Mouse (Mus musculus) stomach, embryonic 14.5 days (tissue): ENCODE data around the gene Tmem11. TPM values are rescaled to one million over a fixed set of nuclear protein-coding genes. Genes with fewer than 3 reads are reported as not detected.
"Not testable (repeated sequence)": the region's sequence is repeated elsewhere in the genome, so short reads cannot be mapped to it uniquely, and the experiment has no call there.

Experiments used
- ATAC-seq: fragments of 200-750 bp; cut with Nextera tagmentation; 2 replicates; pipeline ENCODE4 v1.8.0; 2017; ENCODE audit warnings: low read depth, moderate TSS enrichment; ENCODE audit not compliant: insufficient number of reproducible peaks, insufficient read depth, low FRiP score
- H3K27ac ChIP-seq: fragments of 300-500 bp; sonication (generic); 2 replicates; pipeline ENCODE4 v1.5.1; 2014; ENCODE audit warnings: mild to moderate bottlenecking, low read length, moderate library complexity, mixed read lengths
- H3K27me3 ChIP-seq: fragments of 300-500 bp; sonication (generic); 2 replicates; pipeline ENCODE4 v1.6.1; 2014; ENCODE audit warnings: low read length, control low read depth, mixed read lengths; ENCODE audit not compliant: control insufficient read depth, insufficient read depth
- H3K36me3 ChIP-seq: fragments of 300-500 bp; sonication (generic); 2 replicates; pipeline ENCODE4 v1.6.1; 2014; ENCODE audit warnings: mild to moderate bottlenecking, control low read depth, low read length, moderate library complexity, mixed read lengths; ENCODE audit not compliant: control insufficient read depth, insufficient read depth
- H3K4me1 ChIP-seq: fragments of 300-500 bp; sonication (generic); 2 replicates; pipeline ENCODE4 v1.6.1; 2014; ENCODE audit warnings: low read length, control low read depth, mixed read lengths; ENCODE audit not compliant: control insufficient read depth, insufficient read depth
- H3K4me2 ChIP-seq: fragments of 300-500 bp; sonication (generic); replicated peaks from 2 replicates; pipeline ENCODE4 v1.6.1; 2014; ENCODE audit warnings: low read depth, low read length, control low read depth
- H3K4me3 ChIP-seq: fragments of 300-500 bp; sonication (generic); 2 replicates; pipeline ENCODE4 v1.5.1; 2014; ENCODE audit warnings: low read depth, low read length, control low read depth
- H3K9ac ChIP-seq: fragments of 300-500 bp; sonication (generic); replicated peaks from 2 replicates; pipeline ENCODE4 v1.6.1; 2014; ENCODE audit warnings: low read depth, mild to moderate bottlenecking, control low read depth, low read length, moderate library complexity, mixed read lengths
- H3K9me3 ChIP-seq: fragments of 300-500 bp; sonication (generic); 2 replicates; pipeline ENCODE4 v1.6.1; 2016; ENCODE audit warnings: low read depth, low read length, control low read depth; ENCODE audit not compliant: control insufficient read depth
- WGBS: fragments of 180-500 bp; shearing (Covaris S2); extraction: QIAGEN DNeasy Blood & Tissue Kit; methylation state at CpG from one replicate; pipeline ENCODE4 v1.1.7; 2014; 5-methylcytosine and 5-hydroxymethylcytosine counted together
- polyA plus RNA-seq: library from polyadenylated mRNA; unstranded; fragments of >200 nt; fragmentation: Nextera tagmentation; extraction: Ambion mirVana; gene quantifications from 2 replicates; pipeline ENCODE4 v1.2.1, GENCODE M21; 2014

The Tmem11 gene
- polyA plus RNA-seq, 1 experiment from 2014 or later: 74.9 TPM

DNA sequence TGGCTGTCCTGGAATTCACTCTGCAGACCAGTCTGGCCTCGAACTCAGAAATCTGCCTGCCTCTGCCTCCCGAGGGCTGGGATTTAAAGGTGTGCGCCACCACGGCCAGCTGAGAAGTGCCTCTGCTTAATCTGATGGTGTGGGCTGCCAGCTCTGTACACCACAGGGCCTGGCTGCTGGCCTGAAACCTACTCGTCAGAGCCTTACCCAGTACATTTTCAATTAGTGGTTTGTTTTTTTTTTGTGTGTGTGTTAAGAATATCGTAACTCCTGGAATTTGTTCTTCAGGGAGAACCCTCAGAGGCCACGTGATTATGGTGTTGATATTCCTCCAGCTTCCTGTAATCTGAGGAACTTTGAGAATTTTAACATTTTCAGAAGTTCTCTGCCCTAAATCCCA is 22.9 kb upstream of the Tmem11 start:
- H3K4me3 ChIP-seq: no peak overlapping the region
- H3K9ac ChIP-seq: no peak overlapping the region
- no peaks in the 10 kb centered on the region for H3K4me1 ChIP-seq
- no peak overlapping the region for H3K4me2 ChIP-seq
- H3K27me3 ChIP-seq: no peaks in the 10 kb centered on the region
- no peak overlapping the region for H3K27ac ChIP-seq
- 82% methylated on average over 7 of the region's 7 CpGs for WGBS
- peaks cover 20% of the 10 kb centered on the region for H3K36me3 ChIP-seq
- no peaks in the 10 kb centered on the region for H3K9me3 ChIP-seq
- ATAC-seq: no peak

DNA sequence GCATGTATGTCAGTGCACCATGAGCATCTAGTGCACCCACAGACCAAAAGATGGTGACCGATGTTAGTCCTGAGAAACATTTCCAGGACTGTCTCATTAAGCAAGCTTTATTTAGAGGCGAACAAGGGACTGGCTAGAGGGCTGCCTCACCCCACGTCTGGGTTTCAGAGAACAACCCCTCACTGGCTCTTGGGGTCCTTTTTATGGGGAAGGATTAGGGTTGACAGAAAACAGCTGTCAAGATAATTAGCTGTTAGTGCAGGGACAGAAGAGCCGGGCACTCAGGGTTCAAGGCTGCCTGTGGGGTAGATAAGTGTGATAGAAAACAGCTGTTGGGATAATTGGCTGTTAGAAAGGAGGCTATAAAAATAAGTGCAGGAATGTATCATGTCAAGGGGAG is 16.8 kb upstream of the Tmem11 start:
- no peaks in the 10 kb centered on the region for H3K9me3 ChIP-seq
- 19% methylated on average over 4 of the region's 4 CpGs for WGBS

GRCm38 (mm10) chr11:60890744-60891143 is 11.7 kb upstream of the Tmem11 start:
- H3K27ac ChIP-seq: no peak overlapping the region
- H3K27me3 ChIP-seq: no peaks in the 10 kb centered on the region
- WGBS: 45% methylated on average over 3 of the region's 3 CpGs
- no peak overlapping the region for H3K4me2 ChIP-seq
- peaks cover 3% of the 10 kb centered on the region; the same call in 1 of the 2 replicates for H3K4me1 ChIP-seq
- no peak overlapping the region for H3K9ac ChIP-seq
- H3K36me3 ChIP-seq: no peaks in the 10 kb centered on the region
- H3K9me3 ChIP-seq: no peaks in the 10 kb centered on the region
- no peak overlapping the region for H3K4me3 ChIP-seq
- ATAC-seq: no peak

More for the DNA sequence above, 16.8 kb upstream of the Tmem11 start:
- peak overlapping the region; percentile 55; the same call in 1 of the 2 replicates for H3K27ac ChIP-seq
- H3K27me3 ChIP-seq: no peaks in the 10 kb centered on the region
- H3K4me1 ChIP-seq: peaks cover 3% of the 10 kb centered on the region; the same call in 1 of the 2 replicates
- no peak overlapping the region for H3K4me3 ChIP-seq
- no peak overlapping the region for H3K9ac ChIP-seq
- no peaks in the 10 kb centered on the region for H3K36me3 ChIP-seq
- ATAC-seq: peak; percentile 67; the same call in 1 of the 2 replicates
- H3K4me2 ChIP-seq: 0 out of 2 replicates have a peak overlapping the region, but pooled peaks have one; percentile 5

- H3K27me3 ChIP-seq: no peaks in the 10 kb centered on the region
- H3K9ac ChIP-seq: no peak overlapping the region
- ATAC-seq: no peak
- no peak overlapping the region for H3K27ac ChIP-seq
- no peaks in the 10 kb centered on the region for H3K36me3 ChIP-seq
- H3K9me3 ChIP-seq: no peaks in the 10 kb centered on the region
- H3K4me3 ChIP-seq: no peak overlapping the region
- H3K4me2 ChIP-seq: no peak overlapping the region
- H3K4me1 ChIP-seq: no peaks in the 10 kb centered on the region
- WGBS: 67% methylated on average over 6 of the region's 6 CpGs
These were observed 11.2 kb upstream of the Tmem11 start for GRCm38 (mm10) chr11:60890286-60890685.

- ATAC-seq: no peak
- Histone ChIP-seq H3K27me3 (no peaks in the 10 kb centered on the region), H3K27ac (no peak overlapping the region), H3K9me3 (no peaks in the 10 kb centered on the region), H3K4me1 (no peaks in the 10 kb centered on the region), H3K9ac (no peak overlapping the region), H3K36me3 (no peaks in the 10 kb centered on the region), H3K4me2 (no peak overlapping the region), H3K4me3 (no peak overlapping the region)
- 69% methylated on average over 2 of the region's 2 CpGs for WGBS
These were observed 10.8 kb upstream of the Tmem11 start for GRCm38 (mm10) chr11:60889861-60890260.

DNA sequence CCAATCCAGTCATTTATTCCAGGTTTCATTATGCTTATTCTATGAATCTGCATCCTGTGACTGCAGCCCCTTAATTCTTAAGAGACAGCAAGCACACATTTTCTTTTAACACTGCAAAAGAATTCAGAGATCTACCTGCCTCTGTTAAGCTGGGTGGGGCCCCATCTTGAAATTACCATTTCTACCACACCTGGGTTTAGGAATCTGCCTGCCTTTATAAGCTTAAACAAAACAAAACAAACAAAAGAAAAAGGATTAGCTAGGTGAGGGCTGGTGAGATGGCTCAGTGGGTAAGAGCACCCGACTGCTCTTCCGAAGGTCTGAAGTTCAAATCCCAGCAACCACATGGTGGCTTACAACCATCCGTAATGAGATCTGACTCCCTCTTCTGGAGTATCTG is 7.9 kb upstream of the Tmem11 start:
- not testable (repeated sequence) for H3K27me3 ChIP-seq, H3K36me3 ChIP-seq, H3K9me3 ChIP-seq, H3K4me2 ChIP-seq, H3K4me3 ChIP-seq, H3K27ac ChIP-seq, ATAC-seq, H3K9ac ChIP-seq, H3K4me1 ChIP-seq
- 88% methylated on average over 2 of the region's 3 CpGs for WGBS

DNA sequence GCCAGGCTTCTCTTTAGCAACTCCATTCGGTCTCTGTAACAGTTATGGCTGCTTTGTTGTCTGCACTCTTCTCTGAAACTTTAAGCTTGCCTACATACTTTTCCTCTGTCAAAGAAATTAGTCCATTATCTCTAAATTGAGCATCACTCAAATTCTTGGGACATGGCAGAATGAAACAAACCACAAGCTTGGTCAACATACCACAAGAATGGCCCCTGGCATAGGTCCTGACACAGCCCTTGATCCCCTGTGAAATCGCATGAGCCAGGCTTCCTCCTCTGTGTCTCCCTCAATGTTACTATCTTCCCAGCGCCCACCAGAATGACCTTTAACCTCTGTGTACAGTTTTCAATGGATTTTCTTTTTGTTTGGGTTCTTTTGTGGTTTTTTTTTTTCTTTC is 3.3 kb upstream of the Tmem11 start:
- H3K27me3 ChIP-seq: no peaks in the 10 kb centered on the region
- no peak overlapping the region for H3K4me2 ChIP-seq
- H3K4me3 ChIP-seq: no peak overlapping the region
- no peak for ATAC-seq
- no peak overlapping the region for H3K27ac ChIP-seq
- H3K9ac ChIP-seq: no peak overlapping the region
- H3K9me3 ChIP-seq: no peaks in the 10 kb centered on the region
- peaks cover 3% of the 10 kb centered on the region for H3K4me1 ChIP-seq
- WGBS: 75% methylated on average over 3 of the region's 3 CpGs
- H3K36me3 ChIP-seq: no peaks in the 10 kb centered on the region

- Histone ChIP-seq H3K4me1 (peaks cover 17% of the 10 kb centered on the region), H3K9ac (no peak overlapping the region), H3K4me2 (no peak overlapping the region), H3K27ac (no peak overlapping the region), H3K9me3 (no peaks in the 10 kb centered on the region), H3K4me3 (no peak overlapping the region), H3K36me3 (no peaks in the 10 kb centered on the region), H3K27me3 (no peaks in the 10 kb centered on the region)
- no peak for ATAC-seq
- WGBS: 97% methylated on average over 4 of the region's 4 CpGs
These were observed 1.5 kb upstream of the Tmem11 start for GRCm38 (mm10) chr11:60880559-60880958.

DNA sequence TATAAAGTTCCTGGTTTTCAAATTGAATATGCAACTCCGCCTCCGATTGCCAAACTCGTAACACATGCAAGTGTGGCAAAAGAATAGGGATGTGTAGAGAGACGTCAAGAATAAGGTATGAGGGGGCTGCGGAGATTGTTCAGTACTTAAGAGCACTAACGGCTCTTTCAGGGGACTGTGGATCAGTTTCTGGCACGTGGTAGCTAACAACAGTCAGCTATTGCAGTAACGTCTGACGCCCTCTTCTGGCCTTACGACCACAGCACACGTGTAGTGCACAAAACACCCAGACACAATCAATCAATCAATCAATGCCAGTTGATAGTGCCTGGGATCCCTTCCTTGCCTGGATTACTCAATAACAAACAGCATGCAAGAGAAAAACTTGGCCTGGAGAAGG is 351 bp upstream of the Tmem11 start:
- 2% methylated on average over 11 of the region's 11 CpGs for WGBS

More for the DNA sequence above, 351 bp upstream of the Tmem11 start:
- H3K4me2 ChIP-seq: peak overlapping the region; percentile 56
- ATAC-seq: no peak
- H3K9me3 ChIP-seq: no peaks in the 10 kb centered on the region
- H3K36me3 ChIP-seq: no peaks in the 10 kb centered on the region
- H3K27ac ChIP-seq: peak overlapping the region; percentile 98
- peaks cover 28% of the 10 kb centered on the region for H3K4me1 ChIP-seq
- H3K4me3 ChIP-seq: peak overlapping the region; percentile 94
- H3K9ac ChIP-seq: peak overlapping the region; percentile 58
- no peaks in the 10 kb centered on the region for H3K27me3 ChIP-seq
